Mouse (Mus musculus): ENCODE measurements around the gene Sf3b4. TPM values are rescaled to one million over a fixed set of nuclear protein-coding genes. Genes with fewer than 3 reads are reported as not detected.

The Sf3b4 gene
- total RNA-seq (2014; rRNA removed) = 67.7 and 94.8 TPM in 2 replicates
- 134 and 144 TPM in 2 replicates for polyA plus RNA-seq (2015; fragmentation: Nextera tagmentation; extraction: Ambion mirVana)

GRCm38 (mm10) chr3:96172197-96173178 lies at the start of gene Sf3b4:
Sf3b4 (plus strand) TSS chr3:96172332.
- Histone ChIP-seq H3K4me3 (ENCODE audit: low read length) (peak within 1 kb of the TSS; percentile 95), H3K27me3 (ENCODE audit: insufficient read depth, low read length) (no peaks in the 10 kb centered on the region), H3K4me2 (ENCODE audit: low read depth, low read length) (peak within 1 kb of the TSS; percentile 98), H3K27ac (peak within 1 kb of the TSS; percentile 99), H3K36me3 (ENCODE audit: insufficient read depth, low read length) (peaks cover 26% of the 10 kb centered on the region), H3K9me3 (ENCODE audit: low read length) (no peaks in the 10 kb centered on the region), H3K4me1 (ENCODE audit: insufficient read depth, low read length) (peaks cover 11% of the 10 kb centered on the region), H3K9ac (replicated peaks; ENCODE audit: low read length) (peak within 1 kb of the TSS; percentile 89)
- peak; percentile 95 for DNase-seq (ENCODE audit: low spot score)
- under 1% methylated on average over 54 of the region's 58 CpGs for WGBS
- no peak for TF ChIP-seq CTCF (IDR thresholded peaks at IDR 0.05; ENCODE audit: low read depth)
- ATAC-seq = peak; percentile 97

- Histone ChIP-seq H3K9me3 (ENCODE audit: low read length) (no peaks in the 10 kb centered on the region), H3K4me3 (ENCODE audit: low read length) (no peak overlapping the region), H3K9ac (replicated peaks; ENCODE audit: low read length) (no peak overlapping the region), H3K4me1 (ENCODE audit: insufficient read depth, low read length) (no peaks in the 10 kb centered on the region), H3K27me3 (ENCODE audit: insufficient read depth, low read length) (no peaks in the 10 kb centered on the region), H3K36me3 (ENCODE audit: insufficient read depth, low read length) (no peaks in the 10 kb centered on the region), H3K27ac (no peak overlapping the region), H3K4me2 (ENCODE audit: low read depth, low read length) (no peak overlapping the region)
- 88% methylated on average over 5 of the region's 5 CpGs for WGBS
- no peak for TF ChIP-seq CTCF (IDR thresholded peaks at IDR 0.05; ENCODE audit: low read depth)
- DNase-seq (ENCODE audit: low spot score) (no peak), ATAC-seq (no peak)
Measured at GRCm38 (mm10) chr3:96124235-96124634, 47.9 kb upstream of the Sf3b4 start.

GRCm38 (mm10) chr3:96128128-96128527 lies 44.0 kb upstream of the Sf3b4 start:
- Histone ChIP-seq H3K9me3 (ENCODE audit: low read length) (no peaks in the 10 kb centered on the region), H3K4me3 (ENCODE audit: low read length) (no peak overlapping the region), H3K4me1 (ENCODE audit: insufficient read depth, low read length) (no peaks in the 10 kb centered on the region), H3K9ac (replicated peaks; ENCODE audit: low read length) (no peak overlapping the region), H3K36me3 (ENCODE audit: insufficient read depth, low read length) (no peaks in the 10 kb centered on the region), H3K4me2 (ENCODE audit: low read depth, low read length) (no peak overlapping the region), H3K27me3 (ENCODE audit: insufficient read depth, low read length) (no peaks in the 10 kb centered on the region), H3K27ac (no peak overlapping the region)
- no peak for TF ChIP-seq CTCF (IDR thresholded peaks at IDR 0.05; ENCODE audit: low read depth)
- ATAC-seq = no peak
- DNase-seq (ENCODE audit: low spot score) = no peak

GRCm38 (mm10) chr3:96132478-96132877 lies 39.7 kb upstream of the Sf3b4 start:
- H3K4me1 ChIP-seq (ENCODE audit: insufficient read depth, low read length) = no peaks in the 10 kb centered on the region
- no peak overlapping the region for H3K4me2 ChIP-seq (ENCODE audit: low read depth, low read length)
- DNase-seq (ENCODE audit: low spot score) (no peak), ATAC-seq (no peak)
- H3K36me3 ChIP-seq (ENCODE audit: insufficient read depth, low read length) = no peaks in the 10 kb centered on the region
- no peak overlapping the region for H3K9ac ChIP-seq (replicated peaks; ENCODE audit: low read length)
- H3K4me3 ChIP-seq (ENCODE audit: low read length) = no peak overlapping the region
- H3K27ac ChIP-seq = no peak overlapping the region
- no peak for TF ChIP-seq CTCF (IDR thresholded peaks at IDR 0.05; ENCODE audit: low read depth)
- no peaks in the 10 kb centered on the region for H3K9me3 ChIP-seq (ENCODE audit: low read length)
- no peaks in the 10 kb centered on the region for H3K27me3 ChIP-seq (ENCODE audit: insufficient read depth, low read length)
- 78% methylated on average over 3 of the region's 3 CpGs for WGBS

- H3K4me1 ChIP-seq (ENCODE audit: insufficient read depth, low read length) = no peaks in the 10 kb centered on the region
- no peaks in the 10 kb centered on the region for H3K36me3 ChIP-seq (ENCODE audit: insufficient read depth, low read length)
- ATAC-seq (no peak), DNase-seq (ENCODE audit: low spot score) (no peak)
- no peak overlapping the region for H3K9ac ChIP-seq (replicated peaks; ENCODE audit: low read length)
- H3K27me3 ChIP-seq (ENCODE audit: insufficient read depth, low read length) = no peaks in the 10 kb centered on the region
- H3K4me2 ChIP-seq (ENCODE audit: low read depth, low read length) = no peak overlapping the region
- WGBS = 72% methylated on average over 11 of the region's 11 CpGs
- H3K4me3 ChIP-seq (ENCODE audit: low read length) = no peak overlapping the region
- no peak for TF ChIP-seq CTCF (IDR thresholded peaks at IDR 0.05; ENCODE audit: low read depth)
- no peaks in the 10 kb centered on the region for H3K9me3 ChIP-seq (ENCODE audit: low read length)
- H3K27ac ChIP-seq = no peak overlapping the region
Measured at GRCm38 (mm10) chr3:96133327-96133905, 38.7 kb upstream of the Sf3b4 start.

- WGBS = 81% methylated on average over 3 of the region's 3 CpGs
Measured at GRCm38 (mm10) chr3:96135011-96135410, 37.1 kb upstream of the Sf3b4 start.

More at GRCm38 (mm10) chr3:96135011-96135410, 37.1 kb upstream of the Sf3b4 start:
- no peak overlapping the region for H3K9ac ChIP-seq (replicated peaks; ENCODE audit: low read length)
- H3K36me3 ChIP-seq (ENCODE audit: insufficient read depth, low read length) = no peaks in the 10 kb centered on the region
- H3K9me3 ChIP-seq (ENCODE audit: low read length) = no peaks in the 10 kb centered on the region
- no peak for TF ChIP-seq CTCF (IDR thresholded peaks at IDR 0.05; ENCODE audit: low read depth)
- no peaks in the 10 kb centered on the region for H3K4me1 ChIP-seq (ENCODE audit: insufficient read depth, low read length)
- ATAC-seq (no peak), DNase-seq (ENCODE audit: low spot score) (no peak)
- H3K4me2 ChIP-seq (ENCODE audit: low read depth, low read length) = no peak overlapping the region
- H3K4me3 ChIP-seq (ENCODE audit: low read length) = no peak overlapping the region
- no peak overlapping the region for H3K27ac ChIP-seq
- H3K27me3 ChIP-seq (ENCODE audit: insufficient read depth, low read length) = no peaks in the 10 kb centered on the region
